Mouse (Mus musculus): ENCODE measurements around the gene Fbxl19.

Gene Fbxl19

GRCm38 (mm10) chr7:127808821-127809220 lies 64.5 kb downstream of the Fbxl19 start:
- DNase-seq, result no peak

DNA sequence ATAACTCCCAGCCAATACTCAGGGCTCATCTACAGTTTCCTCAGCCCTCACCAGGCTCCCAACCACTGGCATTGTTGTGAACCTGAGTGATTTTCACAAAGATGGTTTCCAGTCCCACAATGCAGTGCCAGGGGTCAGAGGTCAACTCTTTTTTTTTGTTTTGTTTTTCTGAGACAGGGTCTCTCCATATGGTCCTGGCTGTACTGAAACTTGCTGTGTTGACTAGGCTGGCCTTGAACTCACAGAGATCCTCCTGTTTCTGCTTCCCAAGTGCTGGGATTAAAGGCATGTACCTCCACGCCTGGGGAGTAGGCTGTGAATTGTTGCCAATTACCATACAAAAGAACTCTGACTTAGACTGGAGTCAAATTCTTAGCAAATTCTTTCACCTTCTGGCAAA lies 65.5 kb downstream of the Fbxl19 start:
- no peak for DNase-seq

DNA sequence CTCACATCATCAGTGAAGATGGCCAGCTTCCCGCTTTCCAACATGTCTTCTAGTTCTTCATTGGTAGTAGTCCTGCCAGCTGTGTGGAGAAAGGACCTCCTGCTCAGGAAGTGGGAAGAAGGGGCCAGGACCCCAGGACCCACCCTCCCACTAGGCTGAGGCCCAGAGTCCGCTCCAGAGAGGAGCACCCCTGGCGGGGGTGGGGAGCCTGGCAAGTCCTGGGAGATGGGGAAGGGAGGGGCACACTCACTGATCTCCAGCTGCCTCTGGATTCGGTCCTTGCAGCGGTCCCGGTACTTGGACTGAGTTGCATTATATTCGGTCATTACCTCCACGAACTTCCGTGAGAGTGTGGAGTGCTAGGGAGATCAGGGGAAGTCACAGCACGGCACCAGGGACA lies 66.3 kb downstream of the Fbxl19 start:
- peak; percentile 45 for DNase-seq

- peak; percentile 53 for DNase-seq
Measured at GRCm38 (mm10) chr7:127811240-127811639, 66.9 kb downstream of the Fbxl19 start.

GRCm38 (mm10) chr7:127812292-127812691 lies 67.9 kb downstream of the Fbxl19 start:
- peak; percentile 67 for DNase-seq

DNA sequence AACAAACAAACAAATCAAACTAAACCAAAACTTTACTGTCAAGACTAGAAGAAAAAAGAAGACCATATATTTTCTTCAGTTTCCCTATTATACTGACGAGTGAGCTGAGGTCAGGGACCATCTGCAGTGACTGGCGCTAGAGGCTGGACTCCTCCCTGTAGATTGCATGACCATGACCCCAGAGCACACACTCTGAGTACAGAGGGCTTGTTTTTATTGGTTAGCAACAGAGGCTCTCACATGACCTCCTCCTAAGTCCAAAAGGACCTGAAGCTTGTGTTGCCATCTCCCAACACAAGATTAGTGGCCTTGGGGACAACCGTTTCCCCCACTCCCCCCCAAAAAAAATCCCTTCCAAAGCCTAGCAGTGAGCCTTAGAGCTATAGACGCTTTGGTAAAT lies 69.5 kb downstream of the Fbxl19 start:
- no peak for DNase-seq

GRCm38 (mm10) chr7:127814241-127814921 lies 70.0 kb downstream of the Fbxl19 start:
- DNase-seq, result peak; percentile 97

GRCm38 (mm10) chr7:127815116-127815665 lies 70.8 kb downstream of the Fbxl19 start:
- peak; percentile 53 for DNase-seq

DNA sequence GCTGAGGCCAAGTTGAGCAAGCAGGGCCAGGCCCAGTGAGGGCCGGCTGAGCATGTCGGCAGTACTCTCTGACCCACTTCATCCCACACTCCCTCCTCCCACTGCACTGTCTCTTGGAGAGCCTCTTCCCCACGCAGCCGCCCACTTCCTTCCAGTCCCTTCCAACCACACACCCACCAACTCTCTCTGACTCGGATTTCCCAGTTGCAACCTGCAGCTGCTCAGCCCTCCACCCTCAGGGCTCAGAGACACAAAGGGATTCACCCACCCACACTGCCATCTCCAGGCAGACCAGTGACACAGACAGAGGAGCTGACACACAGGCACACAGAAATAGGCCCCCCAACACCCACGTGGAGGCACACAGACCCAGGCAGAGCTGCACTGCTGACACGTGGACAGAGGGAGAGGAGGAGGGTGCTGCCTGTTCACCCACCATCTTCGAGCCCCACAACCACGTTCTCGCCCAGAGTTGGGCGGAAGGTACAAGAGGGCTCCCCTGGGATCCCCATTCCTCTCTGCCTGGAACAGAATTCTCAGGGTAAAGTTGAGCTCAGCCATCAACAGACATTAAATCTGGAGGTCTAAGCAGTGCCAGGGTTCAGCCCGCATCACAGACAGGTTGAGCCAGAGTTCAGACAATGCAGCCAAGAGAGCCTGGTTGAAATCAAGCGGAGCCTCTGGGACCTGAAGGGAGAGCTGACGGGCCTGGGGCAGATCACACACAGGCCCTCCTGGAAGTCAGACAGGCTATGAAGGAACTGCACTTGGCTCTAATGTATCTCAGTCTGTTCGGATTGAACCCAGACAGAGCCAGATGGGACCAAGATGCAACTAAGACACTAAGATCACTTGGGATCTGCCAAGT lies 71.8 kb downstream of the Fbxl19 start:
- peak; percentile 76 for DNase-seq

DNA sequence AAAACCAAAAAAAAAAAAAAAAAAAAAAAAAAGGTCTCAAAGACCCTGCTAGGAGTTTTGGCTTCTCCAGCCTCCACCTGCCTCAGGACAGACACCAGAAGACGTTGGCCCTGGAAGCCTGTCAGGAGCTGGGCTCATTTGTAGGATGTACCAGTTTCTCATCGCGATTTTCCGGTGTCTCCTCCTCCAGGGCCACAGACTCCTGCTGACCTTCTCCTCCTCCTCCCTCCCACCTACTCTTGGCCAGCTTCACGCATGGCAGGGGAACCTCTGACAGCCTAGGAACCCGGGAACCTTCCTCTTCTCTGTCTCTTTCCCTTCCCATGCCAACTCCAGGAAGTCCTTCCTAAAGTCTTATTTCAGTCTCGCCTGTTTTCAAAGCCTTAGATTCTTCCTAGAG lies 72.7 kb downstream of the Fbxl19 start:
- peak; percentile 59 for DNase-seq

DNA sequence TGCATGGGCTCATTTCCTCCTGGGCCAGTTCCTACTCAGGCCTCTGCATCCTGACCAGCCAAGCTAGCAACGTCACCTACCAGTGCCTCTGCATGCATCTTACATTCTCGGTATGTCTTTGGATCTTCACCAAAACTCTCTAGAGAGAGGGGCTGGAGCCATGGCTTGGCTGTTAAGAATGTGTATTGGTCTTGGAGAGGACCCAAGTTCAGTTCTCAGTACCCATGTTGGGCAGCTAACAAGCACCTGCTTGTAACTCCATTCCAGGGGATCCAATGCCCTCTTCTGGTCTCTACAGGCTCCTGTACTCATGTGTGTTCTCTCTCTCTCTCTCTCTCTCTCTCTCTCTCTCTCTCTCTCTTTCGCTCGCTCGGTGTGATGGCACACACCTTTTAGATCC lies 73.4 kb downstream of the Fbxl19 start:
- DNase-seq, result peak; percentile 46

All from cerebellum, adult 9-11 months (tissue).